Mouse (Mus musculus) limb, embryonic 14.5 days (tissue): Measurements from ENCODE around the gene Tnrc6b. TPM values are rescaled to one million over a fixed set of nuclear protein-coding genes. Genes with fewer than 3 reads are reported as not detected.

Experiments used
- ATAC-seq: fragments of 200-750 bp; cut with Nextera tagmentation; 2 replicates; pipeline ENCODE4 v1.8.0; 2017; ENCODE audit warnings: low read depth, moderate number of reproducible peaks, moderate TSS enrichment; ENCODE audit not compliant: low FRiP score
- DNase-seq: peaks from one replicate; pipeline ENCODE4 v3.0.0-alpha.2; 2015; ENCODE audit warnings: low spot score
- H3K27ac ChIP-seq: fragments of 300-500 bp; sonication (generic); replicated peaks from 2 replicates; pipeline ENCODE4 v1.5.1; 2014; ENCODE audit warnings: low read depth, mild to moderate bottlenecking, low read length, moderate library complexity, mixed read lengths
- H3K27me3 ChIP-seq: fragments of 300-500 bp; sonication (generic); 2 replicates; pipeline ENCODE4 v1.6.1; 2014; ENCODE audit warnings: low read length, mixed read lengths; ENCODE audit not compliant: control insufficient read depth, insufficient read depth
- H3K36me3 ChIP-seq: fragments of 300-500 bp; sonication (generic); 2 replicates; pipeline ENCODE4 v1.6.1; 2014; ENCODE audit warnings: mild to moderate bottlenecking, low read length, moderate library complexity, mixed read lengths; ENCODE audit not compliant: control insufficient read depth, insufficient read depth
- H3K4me1 ChIP-seq: fragments of 300-500 bp; sonication (generic); 2 replicates; pipeline ENCODE4 v1.6.1; 2014; ENCODE audit warnings: antibody characterized with exemption, low read length, mixed read lengths; ENCODE audit not compliant: control insufficient read depth, insufficient read depth
- H3K4me2 ChIP-seq: fragments of 300-500 bp; sonication (generic); replicated peaks from 2 replicates; pipeline ENCODE4 v1.6.1; 2014; ENCODE audit warnings: low read depth, mild to moderate bottlenecking, low read length, moderate library complexity; ENCODE audit not compliant: severe bottlenecking
- H3K4me3 ChIP-seq: fragments of 300-500 bp; sonication (generic); replicated peaks from 2 replicates; pipeline ENCODE4 v1.5.1; 2014; ENCODE audit warnings: low read length
- H3K9ac ChIP-seq: fragments of 300-500 bp; sonication (generic); 2 replicates; pipeline ENCODE4 v1.6.1; 2014; ENCODE audit warnings: mild to moderate bottlenecking, low read depth, low read length, moderate library complexity; ENCODE audit not compliant: severe bottlenecking
- H3K9me3 ChIP-seq: fragments of 300-500 bp; sonication (generic); 2 replicates; pipeline ENCODE4 v1.6.1; 2016; ENCODE audit warnings: low read length; ENCODE audit not compliant: control insufficient read depth
- POLR2A ChIP-seq: fragments of 200-500 bp; IDR thresholded peaks from 2 replicates; pipeline ENCODE4 v1.8.0; 2012; ENCODE audit warnings: inconsistent platforms, mild to moderate bottlenecking, moderate library complexity, borderline replicate concordance; ENCODE audit not compliant: insufficient read depth, insufficient read length; ENCODE audit errors: extremely low read depth
- WGBS: fragments of 180-500 bp; shearing (Covaris S2); extraction: QIAGEN DNeasy Blood & Tissue Kit; methylation state at CpG from one replicate; pipeline ENCODE4 v1.1.7; 2014; 5-methylcytosine and 5-hydroxymethylcytosine counted together
- polyA plus RNA-seq, 2 experiments: library from polyadenylated mRNA; depleted of rRNA in 1 of 2; stranded (reverse) in 1 of 2; unstranded in 1 of 2; fragments of >200 nt; fragmentation: Nextera tagmentation in 1 of 2; extraction: Ambion mirVana in 1 of 2; gene quantifications; 2 replicates each; pipeline versions ENCODE4 v1.2.1 to v1.2.3; 2012 to 2014

The Tnrc6b gene
- polyA plus RNA-seq, 2 experiments, result 12.5 to 15.8 TPM

- no peaks in the 10 kb centered on the region for H3K4me1 ChIP-seq
- no peak overlapping the region for H3K4me3 ChIP-seq
- ATAC-seq (no peak), DNase-seq (no peak)
- no peak for TF ChIP-seq POLR2A
- no peaks in the 10 kb centered on the region for H3K9me3 ChIP-seq
- WGBS, result 93% methylated on average over 12 of the region's 12 CpGs
- H3K9ac ChIP-seq, result no peak overlapping the region
- H3K27me3 ChIP-seq, result no peaks in the 10 kb centered on the region
- no peak overlapping the region for H3K27ac ChIP-seq
- H3K4me2 ChIP-seq, result no peak overlapping the region
- H3K36me3 ChIP-seq, result peaks cover 81% of the 10 kb centered on the region
Observed at GRCm38 (mm10) chr15:80955836-80956438, 244.8 kb downstream of the Tnrc6b start.

DNA sequence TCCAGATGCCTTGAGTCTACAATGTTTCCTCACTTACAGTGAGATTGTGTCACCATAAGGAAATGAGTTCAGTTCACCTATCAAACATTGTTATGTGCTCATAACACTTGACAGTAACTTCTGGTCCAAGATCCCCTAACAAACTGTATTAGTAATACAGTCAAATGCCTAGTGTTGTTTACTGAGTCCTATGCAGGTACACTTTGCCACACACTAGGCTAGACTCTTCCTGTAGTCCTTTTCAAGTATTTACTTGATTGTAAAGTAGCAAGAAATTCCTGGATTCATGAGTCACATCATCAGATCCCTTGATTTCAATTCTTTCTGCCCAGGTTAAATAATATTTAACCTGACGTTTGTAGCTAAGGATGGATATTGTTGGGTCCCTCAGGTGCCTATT, 258.3 kb downstream of the Tnrc6b start:
- no peak for TF ChIP-seq POLR2A

DNA sequence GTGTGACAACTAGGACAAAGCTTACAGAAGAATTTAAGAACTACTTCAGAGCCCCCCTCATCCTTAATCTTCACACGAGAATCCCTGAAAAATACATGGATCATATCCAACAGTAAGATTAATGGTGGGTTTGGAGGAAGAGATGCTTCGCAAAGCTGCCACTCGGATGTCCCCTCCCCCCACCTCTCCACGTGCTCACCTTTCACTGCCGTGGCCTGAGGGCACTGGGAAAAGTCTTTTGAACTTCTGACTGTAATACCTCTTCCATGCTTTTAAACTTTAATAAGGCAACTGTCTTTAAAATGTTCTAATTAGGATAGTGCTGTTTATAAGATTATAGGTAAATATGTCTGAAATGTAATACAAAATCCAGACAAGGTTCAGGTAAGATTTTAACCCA, 263.2 kb downstream of the Tnrc6b start:
- ATAC-seq (no peak), DNase-seq (no peak)
- peaks cover 5% of the 10 kb centered on the region; the same call in 1 of the 2 replicates for H3K4me1 ChIP-seq
- no peaks in the 10 kb centered on the region for H3K9me3 ChIP-seq
- WGBS, result 18% methylated on average over 5 of the region's 5 CpGs
- no peaks in the 10 kb centered on the region for H3K27me3 ChIP-seq
- no peak overlapping the region for H3K4me3 ChIP-seq
- peaks cover 8% of the 10 kb centered on the region for H3K36me3 ChIP-seq
- no peak overlapping the region for H3K27ac ChIP-seq
- H3K9ac ChIP-seq, result no peak overlapping the region
- H3K4me2 ChIP-seq, result no peak overlapping the region
- no peak for TF ChIP-seq POLR2A

More for the DNA sequence above, 258.3 kb downstream of the Tnrc6b start:
- Histone ChIP-seq H3K27ac (no peak overlapping the region), H3K4me1 (no peaks in the 10 kb centered on the region), H3K9me3 (no peaks in the 10 kb centered on the region), H3K9ac (no peak overlapping the region), H3K27me3 (no peaks in the 10 kb centered on the region), H3K4me3 (no peak overlapping the region), H3K36me3 (peaks cover 50% of the 10 kb centered on the region), H3K4me2 (no peak overlapping the region)
- WGBS, result 89% methylated on average over 1 of the region's 1 CpGs
- DNase-seq (no peak), ATAC-seq (no peak)

GRCm38 (mm10) chr15:80975666-80976065, 264.6 kb downstream of the Tnrc6b start:
- TF ChIP-seq POLR2A, result no peak
- WGBS, result 82% methylated on average over 3 of the region's 3 CpGs
- Histone ChIP-seq H3K27me3 (no peaks in the 10 kb centered on the region), H3K9ac (no peak overlapping the region), H3K4me3 (no peak overlapping the region), H3K4me2 (no peak overlapping the region), H3K27ac (no peak overlapping the region), H3K4me1 (peaks cover 5% of the 10 kb centered on the region; the same call in 1 of the 2 replicates), H3K36me3 (no peaks in the 10 kb centered on the region), H3K9me3 (no peaks in the 10 kb centered on the region)
- no peak for ATAC-seq
- no peak for DNase-seq

DNA sequence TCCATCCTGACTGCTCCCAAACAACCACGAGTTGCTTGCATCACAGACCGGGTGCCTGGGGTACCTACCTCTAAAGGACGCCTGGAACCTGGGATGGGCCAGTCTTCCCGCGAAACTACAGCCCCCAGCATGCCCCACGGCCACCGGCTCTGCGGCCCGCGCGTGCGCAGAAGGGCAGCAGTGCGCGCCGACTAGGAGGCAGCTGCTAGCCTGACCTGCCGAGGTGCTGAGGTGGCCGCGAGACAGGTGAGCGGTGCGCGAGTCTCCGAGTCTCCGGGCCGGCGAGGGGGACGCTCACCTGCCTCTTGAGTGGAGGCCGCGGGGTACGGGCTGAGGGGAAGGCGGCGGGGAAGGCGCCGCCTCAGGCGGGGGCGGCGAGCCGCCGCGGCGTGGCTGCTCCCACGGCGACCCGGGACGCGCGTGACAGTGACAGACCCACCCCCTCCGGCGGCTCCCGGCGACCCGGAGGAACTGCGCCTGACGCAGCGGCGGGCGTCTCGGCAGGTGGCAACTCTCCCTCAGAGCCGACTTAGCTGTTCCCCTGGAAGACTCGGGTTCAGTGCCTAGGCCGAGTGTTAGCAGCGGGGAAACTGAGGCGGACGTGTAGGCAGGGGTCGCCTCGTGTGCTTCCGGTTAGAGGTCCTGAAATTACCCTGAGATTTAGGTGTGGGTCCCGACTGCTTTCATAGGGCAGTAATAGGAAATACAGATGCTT, 266.7 kb downstream of the Tnrc6b start, which contains the start of gene Sgsm3:
Gene Sgsm3 (plus strand): TSS at position 146 of the 715 bp plus-strand sequence.
- Histone ChIP-seq H3K4me2 (peak within 1 kb of the TSS; percentile 88), H3K4me3 (peak within 1 kb of the TSS; percentile 80), H3K27me3 (no peaks in the 10 kb centered on the region), H3K9me3 (no peaks in the 10 kb centered on the region), H3K27ac (no peak within 1 kb of the TSS), H3K4me1 (peaks cover 5% of the 10 kb centered on the region; the same call in 1 of the 2 replicates), H3K9ac (peak within 1 kb of the TSS; percentile 70), H3K36me3 (no peaks in the 10 kb centered on the region)
- ATAC-seq, result peak; percentile 91
- TF ChIP-seq POLR2A, result 0 out of 2 replicates have a peak, but pooled peaks have one; percentile 55
- under 1% methylated on average over 56 of the region's 67 CpGs for WGBS
- peak; percentile 84 for DNase-seq
